Comparison of ENCODE assay signal across 8 mouse cellular contexts in genomic region chr5:117665181-117665580, GRCm38 (mm10).
A peak's percentile ranks its signal among the peaks of the same experiment; 100 is the strongest.
DNase-seq lines count a peak whose midpoint lies in the region; ATAC-seq and TF ChIP-seq lines count a peak whose summit lies in the region.

No protein-coding gene starts in this region.

- ATAC-seq in heart, embryonic 11.5 days (replicated peaks; ENCODE audit: insufficient number of reproducible peaks, low FRiP score, low TSS enrichment), result no peak
- 0 out of 2 replicates have a peak, but pooled peaks have one; percentile 27 for ATAC-seq in lung, embryonic 14.5 days (ENCODE audit: insufficient read depth)
- no peak for ATAC-seq in hindbrain, embryonic 16.5 days

- H3K27me3 ChIP-seq in heart, embryonic 11.5 days (ENCODE audit: control insufficient read depth, insufficient read depth, low read length), result no peaks in the 10 kb centered on the region
- no peaks in the 10 kb centered on the region for H3K27me3 ChIP-seq in lung, embryonic 14.5 days (ENCODE audit: insufficient read depth, low read length)
- no peaks in the 10 kb centered on the region for H3K27me3 ChIP-seq in hindbrain, embryonic 16.5 days (replicated peaks; ENCODE audit: control insufficient read depth, insufficient read depth, low read length)

- H3K4me1 ChIP-seq in heart, embryonic 11.5 days (ENCODE audit: control insufficient read depth, insufficient read depth, low read length), result peaks cover 12% of the 10 kb centered on the region
- peaks cover 5% of the 10 kb centered on the region; the same call in 1 of the 2 replicates for H3K4me1 ChIP-seq in lung, embryonic 14.5 days (ENCODE audit: insufficient read depth)
- no peaks in the 10 kb centered on the region for H3K4me1 ChIP-seq in lung, adult 2 months (ENCODE audit: control insufficient read depth, insufficient read depth, low read length)
- H3K4me1 ChIP-seq in hindbrain, embryonic 16.5 days (ENCODE audit: control insufficient read depth, insufficient read depth, low read depth, low read length), result peaks cover 4% of the 10 kb centered on the region

- no peak for TF ChIP-seq POLR2A in lung, adult 2 months (IDR thresholded peaks at IDR 0.05; ENCODE audit: borderline replicate concordance, extremely low read depth, low read depth, low read length)

- no peak for DNase-seq in heart, postnatal 25 days (ENCODE audit: low spot score)
- peak; percentile 64 for DNase-seq in lung, embryonic 14.5 days
- DNase-seq in lung, adult 2 months, result no peak
- DNase-seq in retina, embryonic 14.5 days (ENCODE audit: low spot score), result peak; percentile 70
- DNase-seq in gastrocnemius, postnatal 25 days, result no peak
- no peak for DNase-seq in left cerebral cortex, adult 11 months (ENCODE audit: low spot score)

- H3K9ac ChIP-seq in heart, embryonic 11.5 days (ENCODE audit: low read depth, low read length), result no peak overlapping the region
- no peak overlapping the region for H3K9ac ChIP-seq in lung, embryonic 14.5 days
- no peak overlapping the region for H3K9ac ChIP-seq in hindbrain, embryonic 16.5 days (ENCODE audit: low read depth, low read length)

- H3K4me3 ChIP-seq in heart, embryonic 11.5 days (ENCODE audit: low read depth, low read length), result no peak overlapping the region; the same call in 1 of the 2 replicates
- H3K4me3 ChIP-seq in lung, embryonic 14.5 days (ENCODE audit: low read depth, low read length), result no peak overlapping the region
- no peak overlapping the region for H3K4me3 ChIP-seq in lung, adult 2 months (replicated peaks; ENCODE audit: extremely low read depth, low read depth, low read length)
- H3K4me3 ChIP-seq in hindbrain, embryonic 16.5 days (ENCODE audit: low read length), result no peak overlapping the region

- no peak for TF ChIP-seq CTCF in lung, embryonic 14.5 days (IDR thresholded peaks at IDR 0.05; ENCODE audit: low read depth)
- TF ChIP-seq CTCF in lung, adult 2 months (IDR thresholded peaks at IDR 0.05; ENCODE audit: insufficient read depth, low read length), result no peak

- peak overlapping the region; percentile 36 for H3K4me2 ChIP-seq in heart, embryonic 11.5 days
- peak overlapping the region; percentile 40; the same call in 1 of the 2 replicates for H3K4me2 ChIP-seq in lung, embryonic 14.5 days
- 0 out of 2 replicates have a peak overlapping the region, but pooled peaks have one; percentile 11 for H3K4me2 ChIP-seq in hindbrain, embryonic 16.5 days (ENCODE audit: low read length)

- 12% methylated on average over 9 of the region's 9 CpGs for WGBS in heart, embryonic 11.5 days (ENCODE audit: insufficient replicate concordance)
- WGBS in lung, embryonic 14.5 days, result 7% methylated on average over 9 of the region's 9 CpGs
- WGBS in lung, adult 2 months, result 9% methylated on average over 9 of the region's 9 CpGs
- 16% methylated on average over 9 of the region's 9 CpGs for WGBS in hindbrain, embryonic 16.5 days

- no peaks in the 10 kb centered on the region for H3K9me3 ChIP-seq in heart, embryonic 11.5 days (replicated peaks; ENCODE audit: control insufficient read depth, low read length)
- H3K9me3 ChIP-seq in lung, embryonic 14.5 days (ENCODE audit: low read depth, low read length), result no peaks in the 10 kb centered on the region
- no peaks in the 10 kb centered on the region for H3K9me3 ChIP-seq in hindbrain, embryonic 16.5 days (ENCODE audit: control insufficient read depth, low read length)

- no peaks in the 10 kb centered on the region for H3K36me3 ChIP-seq in heart, embryonic 11.5 days (ENCODE audit: control insufficient read depth, insufficient read depth, low read length)
- no peaks in the 10 kb centered on the region for H3K36me3 ChIP-seq in lung, embryonic 14.5 days (ENCODE audit: insufficient read depth)
- H3K36me3 ChIP-seq in hindbrain, embryonic 16.5 days (ENCODE audit: control insufficient read depth, insufficient read depth, low read length), result no peaks in the 10 kb centered on the region

- intact Hi-C loops in heart, postnatal 25 days (cut with DNase I), result no loop called here

- H3K27ac ChIP-seq in heart, embryonic 11.5 days (ENCODE audit: low read depth, low read length), result no peak overlapping the region
- no peak overlapping the region for H3K27ac ChIP-seq in lung, embryonic 14.5 days (ENCODE audit: low read depth)
- H3K27ac ChIP-seq in hindbrain, embryonic 16.5 days (ENCODE audit: low read depth, low read length), result 0 out of 2 replicates have a peak overlapping the region, but pooled peaks have one; percentile 7

Comparison
In these comparisons a context has a peak if more than half of its experiments do, and no peak if none do; other contexts are left out.
1. DNase-seq: peak in lung, embryonic 14.5 days (single experiment) and retina, embryonic 14.5 days (single experiment); none in heart, postnatal 25 days (single experiment), lung, adult 2 months (single experiment), gastrocnemius, postnatal 25 days (single experiment) and left cerebral cortex, adult 11 months (single experiment).
2. Peak in every context shown above with its lines, with median percentiles within 50 percentile points of each other: H3K4me2 ChIP-seq.